Mouse (Mus musculus): ENCODE data around the gene Olfr1368. TPM values are rescaled to one million over a fixed set of nuclear protein-coding genes. Genes with fewer than 3 reads are reported as not detected.
"Not testable (repeated sequence)": the region's sequence is repeated elsewhere in the genome, so short reads cannot be mapped to it uniquely, and the experiment has no call there.

The Olfr1368 gene
- total RNA-seq, 2 experiments from 2014 or later: not detected

DNA sequence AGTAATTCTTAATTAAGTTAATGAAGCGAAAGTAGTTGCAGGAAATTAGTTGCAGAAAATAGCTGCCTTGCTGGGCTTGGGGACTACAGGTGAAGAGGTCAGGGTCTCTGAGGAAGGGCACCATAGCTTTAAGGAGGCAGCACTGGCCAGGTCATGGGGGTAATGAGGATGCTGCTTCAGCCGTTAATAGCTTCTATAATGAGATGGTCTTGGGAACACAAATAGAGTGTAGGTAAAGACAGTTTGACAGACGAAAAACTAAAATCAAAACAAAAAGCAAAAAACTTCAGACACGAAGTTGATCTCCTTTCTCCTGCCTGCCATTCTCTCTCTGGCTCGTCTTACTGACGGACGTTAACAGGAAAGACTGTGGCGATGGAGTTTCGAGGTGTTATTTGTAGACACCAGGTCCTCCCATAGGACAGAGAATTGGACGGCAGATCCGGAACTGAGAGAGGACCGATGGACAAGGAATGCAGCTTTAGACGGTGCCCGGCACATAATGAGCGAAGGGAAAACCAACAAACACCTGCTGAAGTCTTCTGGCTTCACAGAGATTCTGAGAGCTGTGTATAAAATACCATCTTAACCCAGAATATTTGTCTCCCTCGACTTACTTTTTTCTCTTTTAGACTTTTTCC is 22.8 kb upstream of the Olfr1368 start:
- ATAC-seq (replicated peaks; ENCODE audit: low FRiP score, poor library complexity, severe bottlenecking): peak; percentile 57

GRCm38 (mm10) chr13:21167910-21168300 is 22.2 kb upstream of the Olfr1368 start:
- no peak for ATAC-seq (replicated peaks; ENCODE audit: low FRiP score, poor library complexity, severe bottlenecking)

GRCm38 (mm10) chr13:21166936-21167909 is 21.6 kb upstream of the Olfr1368 start:
- 0 out of 2 replicates have a peak, but pooled peaks have one; percentile 28 for ATAC-seq (replicated peaks; ENCODE audit: low FRiP score, poor library complexity, severe bottlenecking)

DNA sequence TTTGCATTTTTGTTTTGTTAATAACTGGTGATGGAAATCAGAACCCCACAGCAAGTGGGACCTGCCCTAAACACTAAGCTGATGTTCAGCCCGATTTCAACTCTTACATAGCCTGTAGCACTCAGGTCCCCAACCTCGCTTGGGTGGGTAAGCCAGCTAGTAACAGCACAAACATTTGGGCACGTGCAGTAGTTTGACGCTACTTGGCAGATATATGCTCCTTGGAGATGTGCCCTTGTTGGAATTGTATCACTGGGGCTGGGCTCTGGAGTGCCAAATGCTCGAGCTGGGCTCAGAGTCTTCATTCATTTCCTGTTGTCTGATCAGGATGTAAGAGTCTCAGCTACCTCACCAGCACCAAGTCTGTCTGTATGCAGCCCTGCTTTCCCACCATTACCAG is 16.9 kb upstream of the Olfr1368 start:
- ATAC-seq (replicated peaks; ENCODE audit: low FRiP score, poor library complexity, severe bottlenecking): no peak

DNA sequence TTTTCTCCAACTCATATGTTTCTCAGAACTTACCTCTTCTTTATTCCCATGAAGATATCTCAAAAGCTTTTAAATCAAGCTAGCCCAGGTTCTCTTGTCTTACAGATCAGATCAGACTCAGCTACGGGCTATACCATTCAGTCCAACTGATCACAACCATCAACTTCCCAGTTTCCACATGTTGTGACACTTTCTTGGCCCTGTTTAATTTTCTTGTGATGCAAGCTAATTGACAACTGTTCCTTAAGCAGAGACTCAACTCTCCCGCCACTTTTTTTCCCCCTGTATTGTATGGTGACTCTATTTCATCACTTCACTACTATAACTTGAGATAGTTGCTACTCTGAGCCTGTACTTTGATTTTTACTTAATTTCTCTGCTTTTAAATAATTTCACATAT is 15.9 kb upstream of the Olfr1368 start:
- 0 out of 2 replicates have a peak, but pooled peaks have one; percentile 40 for ATAC-seq (replicated peaks; ENCODE audit: low FRiP score, poor library complexity, severe bottlenecking)

DNA sequence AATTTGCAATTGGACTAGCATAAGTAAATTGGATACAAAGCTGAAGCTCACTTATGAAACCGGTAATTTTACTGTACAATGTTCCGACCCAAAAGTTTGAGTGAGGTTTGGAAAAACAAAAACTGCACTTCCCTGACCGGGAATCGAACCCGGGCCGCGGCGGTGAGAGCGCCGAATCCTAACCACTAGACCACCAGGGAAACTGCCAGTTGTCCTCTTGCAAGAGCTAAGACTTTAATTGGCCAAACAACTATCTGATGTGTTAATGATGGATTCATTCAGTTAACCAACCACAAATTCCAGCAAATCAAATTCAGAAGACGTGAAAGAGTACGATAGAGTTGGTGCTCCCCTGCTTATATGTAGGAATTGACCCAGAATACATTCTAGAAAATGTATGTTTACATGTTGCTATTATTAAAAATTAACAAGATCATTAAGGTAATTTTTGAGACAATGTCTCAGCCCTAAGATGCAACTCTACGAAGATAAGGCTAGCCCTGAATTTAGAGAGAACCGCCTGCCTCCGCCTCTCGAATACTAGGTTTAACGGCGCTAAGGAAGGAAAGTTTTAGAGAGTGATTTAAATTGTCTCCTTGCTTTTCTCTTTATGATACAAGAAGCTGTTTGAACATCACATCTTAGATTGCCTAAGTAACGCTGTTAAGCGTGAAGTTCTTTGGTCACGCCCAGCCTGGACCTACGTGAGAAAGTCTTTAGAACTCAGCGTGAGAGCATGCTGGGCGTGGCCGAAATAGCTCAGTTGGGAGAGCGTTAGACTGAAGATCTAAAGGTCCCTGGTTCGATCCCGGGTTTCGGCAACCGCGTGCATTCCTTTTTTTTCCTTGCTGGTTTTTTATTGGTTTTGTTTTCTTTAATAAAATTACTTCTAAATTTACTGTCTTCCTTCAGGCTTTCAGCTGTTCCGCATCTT is 15.3 kb upstream of the Olfr1368 start:
- ATAC-seq (replicated peaks; ENCODE audit: low FRiP score, poor library complexity, severe bottlenecking): peak; percentile 86

GRCm38 (mm10) chr13:21160041-21160511 is 14.4 kb upstream of the Olfr1368 start:
- no peak for ATAC-seq (replicated peaks; ENCODE audit: low FRiP score, poor library complexity, severe bottlenecking)

DNA sequence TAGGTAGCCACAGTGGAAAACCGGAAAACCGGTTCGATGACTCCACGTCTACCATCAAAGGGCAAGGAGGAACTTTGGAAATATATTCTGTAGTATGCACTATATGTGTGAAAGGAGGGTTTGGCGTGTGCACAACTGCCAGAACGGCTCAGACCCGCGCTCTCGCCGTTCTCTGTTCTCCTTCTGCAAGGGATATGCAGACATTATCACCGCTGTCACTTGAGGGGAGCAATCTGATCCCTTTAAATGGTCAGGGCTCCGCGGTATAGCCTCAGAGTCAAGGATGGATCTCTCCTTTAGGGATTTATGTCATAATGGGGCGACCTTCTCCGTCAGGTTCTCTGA is 13.8 kb upstream of the Olfr1368 start:
- ATAC-seq (replicated peaks; ENCODE audit: low FRiP score, poor library complexity, severe bottlenecking): no peak

DNA sequence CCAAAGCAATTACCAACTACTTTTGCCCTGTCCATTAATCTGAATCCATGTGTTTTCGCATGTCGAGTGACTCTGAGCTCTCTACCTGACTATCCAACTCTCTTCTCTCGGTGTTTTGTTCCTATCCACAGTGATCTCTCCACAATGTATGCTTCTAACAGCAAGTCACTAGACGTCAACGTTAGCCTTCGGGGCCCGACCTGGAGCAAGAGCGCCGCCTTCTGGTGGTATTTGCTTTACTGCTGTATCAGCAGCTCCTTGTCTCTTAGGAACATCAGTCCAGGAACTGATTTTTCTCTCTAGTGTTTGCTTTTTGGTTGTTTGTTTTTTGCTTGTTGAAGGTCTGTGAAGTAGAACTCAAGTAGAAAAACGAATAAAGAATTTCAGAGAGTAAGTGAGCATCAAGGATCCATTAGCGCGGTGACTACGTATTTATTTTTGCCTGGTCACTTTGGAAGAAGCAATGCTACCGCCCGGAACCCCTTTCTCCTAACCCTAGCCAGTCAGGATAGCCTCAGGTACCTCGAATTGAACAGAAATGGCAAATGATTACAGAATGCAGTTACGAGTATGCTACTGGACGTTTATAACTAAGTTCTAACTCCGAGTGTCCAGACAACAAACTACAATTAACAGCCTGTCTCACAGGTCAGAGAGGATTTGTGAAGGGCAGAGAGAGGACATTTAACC is 13.3 kb upstream of the Olfr1368 start:
- 0 out of 2 replicates have a peak, but pooled peaks have one; percentile 31 for ATAC-seq (replicated peaks; ENCODE audit: low FRiP score, poor library complexity, severe bottlenecking)

DNA sequence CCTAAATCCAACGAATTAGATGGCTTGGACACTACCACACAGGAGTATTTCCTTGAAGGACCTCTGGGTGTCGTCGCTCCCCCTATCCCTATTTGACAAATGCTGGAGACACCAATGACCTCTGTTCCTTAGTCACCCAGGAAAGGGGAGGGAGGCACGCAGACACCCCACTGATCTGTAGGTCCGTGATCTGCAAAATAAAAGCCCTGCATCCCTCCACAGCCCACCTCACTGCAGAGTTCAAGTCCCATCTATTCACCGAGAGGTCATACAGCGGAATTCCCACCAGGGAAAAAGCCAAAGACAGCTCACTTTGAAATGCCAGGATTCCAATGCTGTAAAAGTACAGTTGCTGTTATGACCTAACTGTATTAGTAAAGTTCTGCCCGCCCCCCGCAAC is 12.4 kb upstream of the Olfr1368 start:
- ATAC-seq (replicated peaks; ENCODE audit: low FRiP score, poor library complexity, severe bottlenecking): no peak

DNA sequence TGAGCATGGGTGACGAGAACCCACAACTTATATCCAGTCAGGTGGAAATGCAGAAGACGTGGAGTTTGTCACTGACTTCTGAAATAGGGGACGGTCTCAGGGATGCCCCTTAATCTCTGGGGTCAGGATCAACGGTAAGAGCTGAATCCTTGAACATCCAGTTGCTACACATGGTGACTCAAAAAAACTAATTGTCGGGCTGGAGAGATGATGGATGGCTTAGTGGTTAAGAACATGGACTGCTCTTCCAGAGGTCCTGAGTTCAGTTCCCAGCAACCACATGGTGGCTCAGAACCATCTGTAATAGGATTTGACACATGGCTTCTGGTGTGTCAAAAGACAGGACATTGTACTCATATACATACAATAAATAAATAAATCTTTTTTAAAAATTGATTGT is 10.2 kb upstream of the Olfr1368 start:
- no peak for ATAC-seq (replicated peaks; ENCODE audit: low FRiP score, poor library complexity, severe bottlenecking)

- ATAC-seq (replicated peaks; ENCODE audit: low FRiP score, poor library complexity, severe bottlenecking): no peak
Measured at GRCm38 (mm10) chr13:21142421-21142820, 3.2 kb downstream of the Olfr1368 start.

GRCm38 (mm10) chr13:21129339-21129738 is 16.3 kb downstream of the Olfr1368 start, which contains the start of gene Olfr263:
TSS of gene Olfr263 (plus strand) at chr13:21129639.
- not testable (repeated sequence) for ATAC-seq (replicated peaks; ENCODE audit: low FRiP score, poor library complexity, severe bottlenecking)

DNA sequence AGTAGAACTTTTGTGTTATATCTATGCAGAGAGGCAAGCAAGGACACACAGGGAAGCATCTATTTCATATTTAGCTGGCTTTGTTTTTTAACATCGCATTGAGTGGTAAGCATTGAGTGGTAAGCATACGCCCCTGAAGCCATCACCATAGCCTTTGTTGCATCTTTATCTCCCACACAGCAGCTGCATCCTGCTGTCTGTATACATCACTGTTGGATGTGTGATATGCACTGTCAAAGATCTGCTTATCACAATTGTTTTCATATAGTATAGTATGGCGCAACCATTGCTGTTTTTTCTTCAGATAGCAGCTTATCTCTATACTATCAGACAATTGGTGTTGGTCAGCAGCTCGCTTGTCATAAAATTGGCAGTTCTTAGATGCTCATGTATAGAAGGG is 31.5 kb downstream of the Olfr1368 start:
- ATAC-seq (replicated peaks; ENCODE audit: low FRiP score, poor library complexity, severe bottlenecking): no peak

- not testable (repeated sequence) for ATAC-seq (replicated peaks; ENCODE audit: low FRiP score, poor library complexity, severe bottlenecking)
Measured at GRCm38 (mm10) chr13:21111183-21111582, 34.5 kb downstream of the Olfr1368 start, which contains the start of gene Olfr1369-ps1. TSS of gene Olfr1369-ps1 (plus strand) at chr13:21111483.

- ATAC-seq (replicated peaks; ENCODE audit: low FRiP score, poor library complexity, severe bottlenecking): no peak
Measured at GRCm38 (mm10) chr13:21110441-21110840, 35.2 kb downstream of the Olfr1368 start.

- no peak for ATAC-seq (replicated peaks; ENCODE audit: low FRiP score, poor library complexity, severe bottlenecking)
Measured at GRCm38 (mm10) chr13:21109759-21110158, 35.9 kb downstream of the Olfr1368 start.
